Mouse (Mus musculus) spleen, adult 2 months (tissue): ENCODE measurements around the gene Kpna4.

Experiments
- CTCF ChIP-seq: fragments of 200-500 bp; IDR thresholded peaks from 2 replicates; pipeline ENCODE4 v1.5.1; 2011; ENCODE audit warnings: mild to moderate bottlenecking, inconsistent platforms; ENCODE audit not compliant: insufficient read depth, insufficient read length, insufficient replicate concordance; ENCODE audit errors: extremely low read depth
- POLR2A ChIP-seq: fragments of 200-500 bp; IDR thresholded peaks from 2 replicates; pipeline ENCODE4 v1.6.1; 2011; ENCODE audit warnings: low read depth, low read length, inconsistent platforms

DNA sequence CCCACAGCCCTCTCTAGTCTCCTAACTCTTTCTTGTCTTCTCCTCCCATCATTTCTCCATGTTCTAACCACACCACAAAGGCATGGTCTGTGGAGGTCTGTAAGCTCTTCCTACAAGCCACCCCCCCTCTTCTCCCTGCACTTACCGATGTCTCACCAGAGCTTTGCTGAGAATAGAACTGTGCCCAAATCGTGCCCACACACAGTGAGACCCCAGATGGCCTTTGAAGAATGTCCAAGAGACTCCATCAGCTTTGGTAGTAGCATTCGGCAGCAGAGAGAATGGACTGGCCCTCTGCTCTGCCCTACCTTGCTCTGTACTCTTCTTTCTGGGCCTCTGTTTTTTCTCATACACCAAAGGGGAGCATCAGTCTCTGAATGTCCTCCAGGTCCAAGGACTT lies 71.0 kb downstream of the Kpna4 start:
- TF ChIP-seq CTCF (no peak), POLR2A (no peak)
